Mouse (Mus musculus): ENCODE data around the gene Klk1b11.
"Not testable (repeated sequence)": the region's sequence is repeated elsewhere in the genome, so short reads cannot be mapped to it uniquely, and the experiment has no call there.

GRCm38 (mm10) chr7:43995577-43995976 lies at the start of gene Klk1b11:
- not testable (repeated sequence) for TF ChIP-seq EP300 (IDR thresholded peaks at IDR 0.05; ENCODE audit: insufficient read depth, low read depth, low read length); CTCF (IDR thresholded peaks at IDR 0.05)

All from heart, adult 2 months (tissue).